Mouse (Mus musculus): ENCODE measurements around the gene Magi2.
A peak's percentile ranks its signal among the peaks of the same experiment; 100 is the strongest.
"Not testable (repeated sequence)": the region's sequence is repeated elsewhere in the genome, so short reads cannot be mapped to it uniquely, and the experiment has no call there.

Magi2 gene

GRCm38 (mm10) chr5:19226866-19227243, at the start of gene Magi2:
Gene Magi2 (plus strand): TSS chr5:19227036.
- DNase-seq (ENCODE audit: low spot score in 2 of 2): no peak

- DNase-seq (ENCODE audit: low spot score in 2 of 2): no peak
These were observed 48.2 kb upstream of the Magi2 start for GRCm38 (mm10) chr5:19178594-19178993.

DNA sequence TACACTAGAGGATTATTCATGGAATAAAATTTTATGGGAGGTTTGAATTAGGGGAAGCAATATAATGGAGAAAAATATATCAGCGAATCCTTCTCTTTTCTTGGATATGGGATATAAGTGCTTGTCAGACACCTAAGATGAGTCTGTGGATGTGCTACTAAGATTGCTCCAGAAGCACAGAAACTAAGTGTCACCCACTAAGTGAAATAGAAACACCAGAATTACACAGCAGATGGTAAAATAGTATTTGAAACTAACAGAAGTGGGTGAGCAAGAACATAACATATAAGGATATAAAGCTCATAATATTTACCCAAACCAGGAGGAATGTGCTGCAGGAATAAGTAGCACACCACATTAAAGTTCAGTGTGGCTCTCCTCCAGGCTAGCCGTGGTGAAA, 40.7 kb upstream of the Magi2 start:
- no peak for DNase-seq (ENCODE audit: low spot score in 2 of 2)

GRCm38 (mm10) chr5:19211665-19212064, 15.2 kb upstream of the Magi2 start:
- DNase-seq (ENCODE audit: low spot score in 2 of 2): no peak

- DNase-seq (ENCODE audit: low spot score in 2 of 2): peak; percentile 92
These were observed 531 bp upstream of the Magi2 start for GRCm38 (mm10) chr5:19226144-19226865.

DNA sequence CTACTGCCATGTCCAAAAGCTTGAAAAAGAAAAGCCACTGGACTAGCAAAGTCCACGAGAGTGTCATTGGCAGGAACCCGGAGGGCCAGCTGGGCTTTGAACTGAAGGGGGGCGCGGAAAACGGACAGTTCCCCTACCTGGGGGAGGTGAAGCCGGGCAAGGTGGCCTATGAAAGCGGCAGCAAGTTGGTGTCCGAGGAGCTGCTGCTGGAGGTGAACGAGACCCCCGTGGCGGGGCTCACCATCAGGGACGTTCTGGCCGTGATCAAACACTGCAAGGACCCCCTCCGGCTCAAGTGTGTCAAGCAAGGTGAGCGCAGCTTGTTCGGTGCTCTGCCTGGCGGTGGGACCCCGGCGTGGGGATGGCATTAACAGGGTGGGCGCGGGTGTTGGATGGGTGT, 445 bp downstream of the Magi2 start:
- DNase-seq (ENCODE audit: low spot score in 2 of 2): peak; percentile 29 to 38

GRCm38 (mm10) chr5:19227791-19228331, 1.0 kb downstream of the Magi2 start:
- DNase-seq (ENCODE audit: low spot score in 2 of 2): peak; percentile 31 to 35

DNA sequence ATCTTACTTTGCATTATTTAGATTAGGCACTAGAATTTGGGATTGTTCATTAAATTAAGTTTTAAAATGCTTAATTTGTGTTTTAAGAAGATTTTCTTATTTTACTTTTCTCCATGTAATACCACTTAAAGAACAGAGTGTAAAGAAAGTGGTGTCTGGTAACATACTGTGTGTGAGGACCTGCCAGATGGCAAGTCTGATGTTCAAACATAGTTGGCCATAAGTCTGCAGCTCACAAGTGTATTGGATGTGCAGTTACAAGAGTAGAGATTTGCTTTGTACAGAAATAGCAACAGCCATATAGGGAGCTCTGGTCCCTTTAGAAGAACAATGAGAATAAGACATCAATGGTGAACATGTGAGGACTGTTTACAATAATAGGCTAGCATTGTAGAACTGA, 15.0 kb downstream of the Magi2 start:
- peak; percentile 27 to 66 for DNase-seq (ENCODE audit: low spot score in 2 of 2)

- no peak for DNase-seq (ENCODE audit: low spot score in 2 of 2)
These were observed 19.6 kb downstream of the Magi2 start for GRCm38 (mm10) chr5:19246426-19246825.

DNA sequence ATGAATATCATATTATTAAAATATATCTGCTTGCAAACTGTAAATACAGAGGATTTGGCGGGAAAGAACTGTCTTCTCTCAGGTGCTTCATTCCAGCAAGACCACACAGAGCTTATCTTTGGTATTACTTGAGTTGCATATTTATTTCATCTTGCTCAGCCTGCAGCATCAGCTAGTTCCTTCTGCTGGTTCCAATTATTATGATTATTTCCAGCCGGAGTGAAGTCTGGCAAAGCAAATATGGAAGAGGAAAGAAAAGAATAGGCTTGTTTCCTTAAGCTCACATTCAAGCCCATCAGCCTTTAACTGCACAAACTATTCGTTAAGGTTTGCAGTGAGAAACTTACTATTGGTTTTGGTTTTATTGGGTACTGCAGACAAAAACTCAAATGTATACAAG, 20.4 kb downstream of the Magi2 start:
- DNase-seq (ENCODE audit: low spot score in 2 of 2): no peak

DNA sequence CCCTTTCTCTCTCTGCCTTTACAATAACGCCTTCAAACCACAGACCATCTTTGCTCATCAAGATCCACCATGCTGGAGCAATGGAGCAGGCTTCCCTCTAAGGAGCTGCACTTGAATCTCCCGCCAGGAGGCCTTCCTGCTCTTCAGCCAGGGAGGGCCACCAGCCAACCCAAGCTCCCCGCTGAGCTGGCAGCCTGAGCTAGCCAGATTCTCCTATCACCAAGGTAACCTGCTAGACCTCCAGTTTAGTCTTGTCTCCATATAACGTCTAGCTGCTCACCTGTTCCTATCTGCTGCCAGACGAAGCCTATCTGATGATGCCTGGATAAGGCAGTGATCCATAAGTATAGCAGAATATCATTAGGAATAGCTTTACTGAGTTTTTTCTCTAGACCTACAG, 36.0 kb downstream of the Magi2 start:
- DNase-seq (ENCODE audit: low spot score in 2 of 2): no peak

GRCm38 (mm10) chr5:19264627-19265026, 37.8 kb downstream of the Magi2 start:
- no peak for DNase-seq (ENCODE audit: low spot score in 2 of 2)

DNA sequence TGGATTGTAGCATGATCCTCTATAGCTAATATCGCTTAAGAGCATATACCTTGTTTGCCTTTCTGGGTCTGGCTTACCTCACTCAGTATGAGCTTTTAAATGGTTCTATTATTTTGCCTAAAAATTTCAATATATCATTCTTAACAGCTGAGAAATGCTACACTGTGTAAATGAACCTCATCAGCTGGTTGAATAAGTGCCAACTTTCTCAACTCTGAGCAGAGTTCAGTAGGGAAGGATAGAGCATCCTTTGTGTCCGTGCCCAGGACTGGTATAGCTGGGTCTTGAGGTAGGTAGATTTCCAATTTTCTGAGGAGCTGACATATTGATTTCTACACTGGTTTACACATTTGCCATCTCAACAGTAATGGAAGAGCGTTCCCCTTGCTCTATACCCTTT, 65.7 kb downstream of the Magi2 start:
- DNase-seq (ENCODE audit: low spot score in 2 of 2): no peak

DNA sequence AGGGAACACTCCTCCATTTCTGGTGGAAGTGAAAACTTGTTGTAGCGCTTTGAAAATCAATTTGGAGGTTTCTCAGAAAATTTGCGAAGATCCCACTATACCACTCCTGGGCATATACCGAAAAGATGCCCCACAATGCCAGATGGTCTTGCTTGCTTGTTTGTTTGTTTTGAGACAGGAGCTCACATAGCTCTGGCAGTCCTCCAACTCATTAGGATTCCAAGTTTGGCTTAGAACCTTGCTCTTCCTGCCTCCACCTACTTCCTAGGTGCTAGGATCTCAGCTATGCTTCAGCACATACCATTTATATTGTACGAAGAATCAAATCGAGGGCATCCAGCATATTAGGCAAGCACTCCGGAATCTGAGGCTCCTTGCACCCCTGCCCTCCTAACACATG, 79.8 kb downstream of the Magi2 start:
- DNase-seq (ENCODE audit: low spot score in 2 of 2): no peak

DNA sequence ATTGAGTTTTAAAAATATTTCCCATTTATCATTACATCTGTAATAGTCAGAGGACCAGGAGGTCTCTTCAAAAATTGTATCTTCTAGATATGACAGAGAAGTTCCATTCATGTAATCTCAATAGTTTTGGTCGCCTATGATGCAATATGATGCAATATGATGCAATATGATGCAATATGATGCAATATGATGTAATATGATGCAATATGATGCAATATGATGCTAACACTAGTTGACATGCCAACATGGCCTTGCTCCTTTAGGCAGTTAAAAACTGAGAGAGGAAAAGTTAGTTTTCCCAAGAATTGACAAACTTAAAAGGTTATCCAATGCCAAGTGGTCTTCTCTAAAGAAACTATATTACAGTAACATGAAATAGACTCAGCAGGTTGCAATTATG, 83.0 kb downstream of the Magi2 start:
- DNase-seq (ENCODE audit: low spot score in 2 of 2): no peak

DNA sequence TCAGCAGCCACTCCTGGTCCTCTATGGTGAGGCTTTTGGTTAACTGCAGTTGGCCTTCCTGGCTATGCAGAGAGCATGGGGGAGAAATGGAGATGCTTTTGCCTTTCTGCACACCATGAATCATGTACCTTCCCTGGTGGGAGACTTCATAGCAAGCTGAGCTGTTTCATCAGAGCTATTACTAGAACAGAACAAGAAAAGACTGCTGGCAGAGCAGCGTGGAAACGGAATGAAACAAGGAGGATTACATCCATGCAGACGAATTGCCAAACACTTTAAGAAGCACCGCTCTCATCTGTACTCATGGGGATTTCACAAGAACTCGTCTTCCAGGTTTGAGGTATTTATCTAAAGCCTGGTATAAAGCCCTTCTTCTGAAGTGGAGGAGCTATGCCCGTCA, 95.7 kb downstream of the Magi2 start:
- DNase-seq (ENCODE audit: low spot score in 2 of 2): peak; percentile 17 to 19

- no peak for DNase-seq (ENCODE audit: low spot score in 2 of 2)
These were observed 110.7 kb downstream of the Magi2 start for GRCm38 (mm10) chr5:19337561-19337960.

DNA sequence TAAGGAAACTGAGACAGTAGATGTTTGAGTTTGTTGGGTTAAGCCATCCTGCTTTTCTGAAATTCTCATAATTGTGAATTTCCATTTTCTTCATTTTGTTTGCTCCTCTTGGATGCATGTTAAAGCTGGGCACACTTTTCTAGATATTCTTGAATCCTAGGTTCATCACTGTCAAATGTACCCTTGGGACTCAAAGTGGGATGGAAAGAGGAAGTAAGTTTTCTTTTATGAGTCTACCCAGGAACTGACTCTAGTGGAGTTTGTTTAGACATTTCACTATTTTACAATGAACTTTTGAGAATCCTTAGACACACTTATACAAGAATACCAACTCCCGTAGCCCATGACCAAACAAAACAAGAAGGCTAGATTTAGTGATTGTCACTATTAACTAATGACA, 141.3 kb downstream of the Magi2 start:
- DNase-seq (ENCODE audit: low spot score in 2 of 2): no peak

DNA sequence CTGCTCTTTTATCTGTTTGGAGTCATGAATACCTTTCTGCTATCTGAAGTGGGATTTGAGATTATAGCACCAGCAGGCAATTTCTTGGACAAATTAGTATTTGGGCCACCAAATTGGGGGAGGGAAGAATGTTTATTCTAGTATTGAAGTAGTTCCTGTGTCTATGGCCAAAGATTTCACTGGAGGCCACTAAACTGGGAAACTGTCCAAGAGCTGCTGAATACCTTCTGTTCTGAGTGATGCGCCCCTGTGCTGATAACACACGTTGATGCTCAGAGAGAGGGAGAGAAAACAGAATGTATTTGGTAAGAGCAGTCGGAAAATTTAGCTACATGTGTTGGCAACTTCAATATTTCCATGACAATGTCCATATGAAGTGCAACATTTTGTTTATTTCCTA, 169.0 kb downstream of the Magi2 start:
- no peak for DNase-seq (ENCODE audit: low spot score in 2 of 2)

GRCm38 (mm10) chr5:19400299-19400698, 173.5 kb downstream of the Magi2 start:
- DNase-seq (ENCODE audit: low spot score in 2 of 2): no peak

DNA sequence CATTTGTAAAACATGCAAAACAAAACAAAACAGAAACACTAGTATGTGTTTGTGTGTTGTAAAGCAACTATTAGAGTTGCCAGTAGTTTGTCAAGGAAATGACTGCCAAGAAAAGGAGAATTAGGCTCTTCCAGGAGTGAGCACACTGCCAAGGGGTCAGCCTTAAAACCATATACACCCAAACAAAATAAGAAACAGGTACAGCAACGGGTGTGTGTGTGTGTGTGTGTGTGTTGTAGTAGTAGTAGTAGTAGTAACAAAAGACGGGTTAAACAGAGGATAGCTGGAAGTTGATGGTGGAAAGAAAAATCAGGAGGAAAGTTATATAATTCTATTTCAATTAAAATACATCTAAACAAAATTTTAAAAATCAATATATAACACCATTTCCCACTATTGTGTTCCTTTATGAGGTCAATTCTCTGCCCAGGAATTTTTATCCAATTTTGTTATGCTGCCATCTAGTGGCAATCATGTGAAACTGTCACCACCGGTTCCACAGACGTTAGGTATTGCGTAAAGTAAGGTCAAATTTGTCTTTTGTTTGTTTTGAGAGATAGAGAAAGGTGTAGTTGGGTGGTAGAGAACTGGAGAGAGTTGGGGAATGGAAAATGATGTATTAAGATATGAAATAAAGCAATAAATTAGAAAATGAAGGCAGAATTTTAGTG, 174.0 kb downstream of the Magi2 start:
- DNase-seq (ENCODE audit: low spot score in 2 of 2): peak in 1 of 2 experiments; percentile 24

GRCm38 (mm10) chr5:19404268-19404667, 177.4 kb downstream of the Magi2 start:
- not testable (repeated sequence) for DNase-seq (ENCODE audit: low spot score in 2 of 2)

- DNase-seq (ENCODE audit: low spot score in 2 of 2): peak in 1 of 2 experiments; percentile 19
These were observed 187.7 kb downstream of the Magi2 start for GRCm38 (mm10) chr5:19414556-19414955.
